Mouse (Mus musculus) embryonic facial prominence, embryonic 11.5 days (tissue): ENCODE data around the gene Abcf1. TPM values are rescaled to one million over a fixed set of nuclear protein-coding genes. Genes with fewer than 3 reads are reported as not detected.
"Not testable (repeated sequence)": the region's sequence is repeated elsewhere in the genome, so short reads cannot be mapped to it uniquely, and the experiment has no call there.

Experiments used
- ATAC-seq: fragments of 200-750 bp; cut with Nextera tagmentation; replicated peaks from 2 replicates; pipeline ENCODE4 v1.8.0; 2017; ENCODE audit warnings: low read depth; ENCODE audit not compliant: insufficient number of reproducible peaks, low FRiP score, low TSS enrichment
- DNase-seq: peaks from one replicate; pipeline ENCODE4 v3.0.0-alpha.2; 2015; ENCODE audit warnings: low spot score
- H3K27ac ChIP-seq: fragments of 300-500 bp; sonication (generic); replicated peaks from 2 replicates; pipeline ENCODE4 v1.5.1; 2014; ENCODE audit warnings: mild to moderate bottlenecking, low read depth, low read length, control low read depth
- H3K27me3 ChIP-seq: fragments of 300-500 bp; sonication (generic); 2 replicates; pipeline ENCODE4 v1.6.1; 2014; ENCODE audit warnings: mild to moderate bottlenecking, low read length, moderate library complexity, mixed read lengths; ENCODE audit not compliant: control insufficient read depth, insufficient read depth
- H3K36me3 ChIP-seq: fragments of 300-500 bp; sonication (generic); replicated peaks from 2 replicates; pipeline ENCODE4 v1.6.1; 2014; ENCODE audit warnings: low read depth, mild to moderate bottlenecking, low read length, moderate library complexity, mixed read lengths; ENCODE audit not compliant: control insufficient read depth, insufficient read depth
- H3K4me1 ChIP-seq: fragments of 300-500 bp; sonication (generic); 2 replicates; pipeline ENCODE4 v1.6.1; 2014; ENCODE audit warnings: low read length, mixed read lengths; ENCODE audit not compliant: control insufficient read depth, insufficient read depth
- H3K4me2 ChIP-seq: fragments of 300-500 bp; sonication (generic); 2 replicates; pipeline ENCODE4 v1.6.1; 2014; ENCODE audit warnings: low read depth, mild to moderate bottlenecking, control low read depth, low read length, moderate library complexity
- H3K4me3 ChIP-seq: fragments of 300-500 bp; sonication (generic); 2 replicates; pipeline ENCODE4 v1.5.1; 2014; ENCODE audit warnings: low read depth, low read length, control low read depth
- H3K9ac ChIP-seq: fragments of 300-500 bp; sonication (generic); replicated peaks from 2 replicates; pipeline ENCODE4 v1.6.1; 2014; ENCODE audit warnings: mild to moderate bottlenecking, control low read depth, low read length
- H3K9me3 ChIP-seq: fragments of 300-500 bp; sonication (generic); replicated peaks from 2 replicates; pipeline ENCODE4 v1.6.1; 2016; ENCODE audit warnings: mild to moderate bottlenecking, low read length, inconsistent platforms, mixed read lengths; ENCODE audit not compliant: control insufficient read depth
- WGBS: fragments of 180-500 bp; shearing (Covaris S2); extraction: QIAGEN DNeasy Blood & Tissue Kit; methylation state at CpG from one replicate; pipeline ENCODE4 v1.1.7; 2014; 5-methylcytosine and 5-hydroxymethylcytosine counted together
- polyA plus RNA-seq: library from polyadenylated mRNA; unstranded; fragments of >200 nt; fragmentation: Nextera tagmentation; extraction: Ambion mirVana; gene quantifications from 2 replicates; pipeline ENCODE4 v1.2.1, GENCODE M21; 2014

Abcf1 gene
- 96.7 and 112 TPM in 2 replicates for polyA plus RNA-seq

DNA sequence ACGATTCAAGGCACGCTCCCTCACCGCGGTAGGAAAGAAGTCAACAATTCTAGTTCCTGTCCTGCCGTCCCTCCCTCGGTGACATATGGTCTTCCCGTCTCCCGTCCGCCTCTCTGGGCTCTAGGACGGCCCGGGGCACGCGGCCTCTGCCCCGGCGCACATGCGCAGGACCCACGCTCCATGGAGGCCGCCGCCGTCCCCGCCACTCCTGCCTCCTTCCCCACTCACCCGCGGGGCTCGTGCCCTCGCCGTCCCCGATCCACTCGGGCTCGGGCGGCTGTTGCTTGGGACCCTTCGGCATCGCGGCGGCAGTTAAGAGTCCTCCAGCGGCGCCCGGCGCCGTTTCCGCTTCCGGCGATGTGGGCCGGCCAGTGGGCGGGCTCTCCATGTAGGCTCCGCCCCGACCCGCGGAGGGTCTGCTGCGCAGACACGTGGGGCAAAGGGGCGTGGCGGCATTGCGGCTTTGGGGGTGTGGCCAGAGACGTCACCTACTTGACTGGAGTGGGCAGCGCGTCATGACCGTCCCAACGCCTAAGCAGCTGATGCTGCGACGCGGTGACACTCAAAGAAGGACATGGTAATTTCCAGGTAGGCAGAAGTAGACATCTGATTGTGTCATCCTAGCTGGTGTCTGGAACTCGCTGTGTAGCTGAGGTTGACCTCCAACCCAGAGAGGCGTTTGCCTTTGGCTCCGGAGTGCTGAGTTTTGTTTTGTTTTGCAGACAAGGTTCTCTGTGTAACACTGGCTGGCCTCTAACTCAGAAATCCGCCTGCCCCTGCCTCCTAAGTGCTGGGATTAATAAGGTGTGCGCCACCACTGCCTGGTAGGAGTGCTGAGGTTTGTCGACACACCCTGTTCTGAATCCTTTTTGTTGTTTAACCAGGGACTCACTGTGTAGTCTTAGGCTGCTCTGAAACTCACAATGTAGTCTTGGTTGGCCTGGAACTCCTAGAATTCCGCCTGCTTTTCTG is at the start of gene Abcf1:
Abcf1 (minus strand) TSS at position 344 of the 972 bp plus-strand sequence.
- peaks cover 11% of the 10 kb centered on the region for H3K36me3 ChIP-seq

DNA sequence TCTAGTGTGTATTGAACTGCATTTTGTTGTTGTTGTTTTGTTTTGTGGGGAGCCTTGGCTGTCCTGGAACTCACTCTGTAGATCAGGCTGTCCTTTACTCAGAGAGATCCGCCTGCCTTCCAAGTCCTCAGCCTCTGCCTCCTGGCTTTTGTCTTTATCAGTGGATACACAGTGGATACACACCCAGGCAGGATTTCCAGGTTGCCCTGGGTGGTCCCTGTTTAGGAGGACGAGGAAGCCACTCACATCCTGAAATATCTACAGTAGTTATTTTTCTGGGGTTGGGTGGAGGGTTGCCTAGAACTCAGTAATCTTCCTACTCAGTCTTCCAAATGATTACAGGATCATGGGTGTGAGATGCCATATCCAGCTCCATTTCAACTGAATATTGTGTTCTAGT is 49.4 kb upstream of the Abcf1 start:
- no peaks in the 10 kb centered on the region for H3K27me3 ChIP-seq
- peaks cover 2% of the 10 kb centered on the region; the same call in 1 of the 2 replicates for H3K36me3 ChIP-seq
- no peak overlapping the region for H3K27ac ChIP-seq
- 77% methylated on average over 2 of the region's 2 CpGs for WGBS
- no peaks in the 10 kb centered on the region for H3K4me1 ChIP-seq
- H3K4me2 ChIP-seq, result no peak overlapping the region
- H3K9me3 ChIP-seq, result no peaks in the 10 kb centered on the region
- no peak overlapping the region for H3K4me3 ChIP-seq
- DNase-seq (no peak), ATAC-seq (no peak)
- no peak overlapping the region for H3K9ac ChIP-seq

More for the DNA sequence above, at the start of gene Abcf1:
- under 1% methylated on average over 68 of the region's 68 CpGs for WGBS
- H3K27ac ChIP-seq, result no peak within 1 kb of the TSS
- H3K9me3 ChIP-seq, result no peaks in the 10 kb centered on the region
- ATAC-seq, result peak; percentile 88
- no peaks in the 10 kb centered on the region for H3K27me3 ChIP-seq
- peak within 1 kb of the TSS; percentile 70 for H3K4me2 ChIP-seq
- DNase-seq, result peak; percentile 99
- H3K9ac ChIP-seq, result peak within 1 kb of the TSS; percentile 80
- peak within 1 kb of the TSS; percentile 69 for H3K4me3 ChIP-seq
- peaks cover 2% of the 10 kb centered on the region; the same call in 1 of the 2 replicates for H3K4me1 ChIP-seq

DNA sequence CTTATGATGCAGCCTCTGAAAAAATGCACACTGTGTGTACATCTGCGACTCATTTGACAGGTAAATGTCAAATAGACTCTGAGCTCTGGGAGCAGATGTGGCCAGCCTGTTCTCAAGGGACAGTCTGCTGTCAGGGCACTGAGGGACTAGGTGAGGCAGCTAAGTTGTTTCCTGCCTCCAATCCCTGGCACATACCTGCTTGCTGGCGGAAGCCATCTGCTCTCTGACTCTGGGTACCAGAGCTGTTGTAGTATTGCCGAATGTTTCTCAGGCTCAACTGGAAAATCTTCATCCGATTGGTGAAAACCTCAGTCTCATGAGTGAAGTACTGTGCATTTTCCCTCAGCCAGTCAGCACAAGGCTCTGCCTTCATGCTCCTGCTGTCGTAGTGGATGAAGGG is 47.5 kb upstream of the Abcf1 start:
- Histone ChIP-seq H3K27ac (no peak overlapping the region), H3K4me3 (no peak overlapping the region), H3K9ac (no peak overlapping the region), H3K9me3 (no peaks in the 10 kb centered on the region), H3K4me1 (no peaks in the 10 kb centered on the region), H3K4me2 (no peak overlapping the region), H3K36me3 (peaks cover 2% of the 10 kb centered on the region; the same call in 1 of the 2 replicates), H3K27me3 (no peaks in the 10 kb centered on the region)
- WGBS, result 88% methylated on average over 5 of the region's 5 CpGs
- DNase-seq (no peak), ATAC-seq (no peak)

DNA sequence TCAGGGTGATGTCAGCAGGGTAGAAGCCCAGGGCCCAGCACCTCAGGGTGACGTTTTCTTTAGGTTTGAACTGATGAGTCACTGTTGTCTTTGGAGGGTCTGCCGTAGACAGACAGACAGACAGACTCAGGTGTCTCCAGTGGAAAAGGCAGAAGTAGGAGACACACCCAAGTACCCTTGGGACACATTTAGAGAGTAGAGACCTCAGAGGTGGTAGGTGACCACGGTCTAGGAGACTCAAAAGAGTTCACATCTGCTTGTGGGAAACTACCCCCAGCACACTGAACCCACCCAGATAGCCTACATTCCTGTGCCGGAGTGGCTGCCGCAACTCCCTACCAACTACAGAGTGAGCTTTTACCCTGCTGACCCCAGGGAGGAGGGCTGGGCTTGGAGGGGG is 45.4 kb upstream of the Abcf1 start:
- Histone ChIP-seq H3K36me3 (peaks cover 2% of the 10 kb centered on the region; the same call in 1 of the 2 replicates), H3K4me2 (no peak overlapping the region), H3K9ac (no peak overlapping the region), H3K4me3 (no peak overlapping the region), H3K4me1 (no peaks in the 10 kb centered on the region), H3K27ac (no peak overlapping the region), H3K27me3 (no peaks in the 10 kb centered on the region), H3K9me3 (no peaks in the 10 kb centered on the region)
- ATAC-seq (no peak), DNase-seq (no peak)
- WGBS, result 95% methylated on average over 5 of the region's 5 CpGs

DNA sequence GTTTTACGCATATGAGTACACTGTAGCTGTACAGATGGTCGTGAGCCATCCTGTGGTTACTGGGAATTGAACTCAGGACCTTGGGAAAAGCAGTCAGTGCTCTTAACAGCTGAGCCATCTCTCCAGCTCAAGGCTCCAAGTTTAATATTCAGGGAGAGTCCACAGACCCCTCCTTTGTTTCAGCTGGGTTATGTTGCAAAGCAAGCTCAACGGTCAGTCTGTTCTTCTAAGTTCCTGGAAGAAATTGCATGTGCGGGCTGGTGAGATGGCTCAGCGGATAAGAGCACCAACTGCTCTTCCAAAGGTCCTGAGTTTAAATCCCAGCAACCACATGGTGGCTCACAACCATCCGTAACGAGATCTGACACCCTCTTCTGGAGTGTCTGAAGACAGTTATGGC is 34.8 kb upstream of the Abcf1 start:
- not testable (repeated sequence) for H3K4me1 ChIP-seq, H3K27ac ChIP-seq, H3K27me3 ChIP-seq, ATAC-seq, H3K36me3 ChIP-seq, H3K9me3 ChIP-seq, H3K4me3 ChIP-seq, DNase-seq, H3K4me2 ChIP-seq, H3K9ac ChIP-seq
- 95% methylated on average over 7 of the region's 7 CpGs for WGBS

DNA sequence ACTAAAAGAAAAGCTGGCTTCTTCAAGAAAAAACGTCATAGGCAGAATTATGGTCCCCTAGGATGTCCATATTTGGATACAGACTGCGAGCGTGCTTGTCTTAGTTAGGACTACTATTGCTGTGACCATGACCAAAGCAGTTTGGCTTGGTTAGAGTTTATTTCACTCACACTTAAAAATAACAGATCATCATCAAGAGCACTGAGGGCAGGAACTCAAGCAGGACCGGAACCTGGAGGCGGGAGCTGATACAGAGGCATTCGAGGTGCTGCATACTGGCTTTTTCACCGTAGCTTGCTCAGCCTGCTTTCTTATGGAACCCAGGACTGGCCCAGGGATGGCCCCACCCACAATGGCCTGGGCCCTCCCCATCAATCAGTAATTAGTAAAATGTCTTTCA is 33.8 kb upstream of the Abcf1 start:
- DNase-seq (no peak), ATAC-seq (no peak)
- no peaks in the 10 kb centered on the region for H3K36me3 ChIP-seq
- no peak overlapping the region for H3K27ac ChIP-seq
- no peaks in the 10 kb centered on the region for H3K9me3 ChIP-seq
- H3K4me3 ChIP-seq, result no peak overlapping the region
- no peak overlapping the region for H3K4me2 ChIP-seq
- no peak overlapping the region for H3K9ac ChIP-seq
- 93% methylated on average over 7 of the region's 7 CpGs for WGBS
- H3K27me3 ChIP-seq, result no peaks in the 10 kb centered on the region
- H3K4me1 ChIP-seq, result no peaks in the 10 kb centered on the region

DNA sequence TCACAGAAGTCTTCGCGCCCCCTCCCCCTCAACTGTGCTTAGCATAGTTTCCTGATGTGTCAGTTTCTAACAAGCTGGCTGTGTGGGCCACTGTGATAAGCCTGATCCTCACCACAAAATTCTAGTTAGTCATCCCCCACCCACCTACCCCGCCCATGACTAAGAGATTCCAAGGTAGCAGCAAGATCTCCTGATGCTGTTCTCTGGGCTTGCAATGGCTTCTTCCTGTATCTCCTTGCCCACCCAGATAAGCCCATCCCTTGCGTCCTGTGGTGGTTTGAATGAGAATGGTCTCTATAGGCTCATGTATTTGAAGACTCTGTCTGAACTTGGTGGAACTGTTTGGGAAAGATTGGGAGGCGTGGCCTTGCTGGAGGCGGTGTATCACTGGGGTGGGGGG is 32.4 kb upstream of the Abcf1 start:
- H3K4me2 ChIP-seq, result no peak overlapping the region
- H3K27me3 ChIP-seq, result no peaks in the 10 kb centered on the region
- no peak overlapping the region for H3K9ac ChIP-seq
- H3K36me3 ChIP-seq, result no peaks in the 10 kb centered on the region
- ATAC-seq, result no peak
- no peaks in the 10 kb centered on the region for H3K9me3 ChIP-seq
- H3K4me3 ChIP-seq, result no peak overlapping the region
- no peak overlapping the region for H3K27ac ChIP-seq
- no peak for DNase-seq
- WGBS, result 94% methylated on average over 6 of the region's 6 CpGs
- no peaks in the 10 kb centered on the region; the same call in 1 of the 2 replicates for H3K4me1 ChIP-seq
